Mouse (Mus musculus) limb, embryonic 14.5 days (tissue): ENCODE measurements around the gene Oxsr1. TPM values are rescaled to one million over a fixed set of nuclear protein-coding genes. Genes with fewer than 3 reads are reported as not detected.

Experiments
- ATAC-seq: fragments of 200-750 bp; cut with Nextera tagmentation; 2 replicates; pipeline ENCODE4 v1.8.0; 2017; ENCODE audit warnings: low read depth, moderate number of reproducible peaks, moderate TSS enrichment; ENCODE audit not compliant: low FRiP score
- DNase-seq: peaks from one replicate; pipeline ENCODE4 v3.0.0-alpha.2; 2015; ENCODE audit warnings: low spot score
- H3K27ac ChIP-seq: fragments of 300-500 bp; sonication (generic); replicated peaks from 2 replicates; pipeline ENCODE4 v1.5.1; 2014; ENCODE audit warnings: low read depth, mild to moderate bottlenecking, low read length, moderate library complexity, mixed read lengths
- H3K27me3 ChIP-seq: fragments of 300-500 bp; sonication (generic); 2 replicates; pipeline ENCODE4 v1.6.1; 2014; ENCODE audit warnings: low read length, mixed read lengths; ENCODE audit not compliant: control insufficient read depth, insufficient read depth
- H3K36me3 ChIP-seq: fragments of 300-500 bp; sonication (generic); 2 replicates; pipeline ENCODE4 v1.6.1; 2014; ENCODE audit warnings: mild to moderate bottlenecking, low read length, moderate library complexity, mixed read lengths; ENCODE audit not compliant: control insufficient read depth, insufficient read depth
- H3K4me1 ChIP-seq: fragments of 300-500 bp; sonication (generic); 2 replicates; pipeline ENCODE4 v1.6.1; 2014; ENCODE audit warnings: antibody characterized with exemption, low read length, mixed read lengths; ENCODE audit not compliant: control insufficient read depth, insufficient read depth
- H3K4me2 ChIP-seq: fragments of 300-500 bp; sonication (generic); replicated peaks from 2 replicates; pipeline ENCODE4 v1.6.1; 2014; ENCODE audit warnings: low read depth, mild to moderate bottlenecking, low read length, moderate library complexity; ENCODE audit not compliant: severe bottlenecking
- H3K4me3 ChIP-seq: fragments of 300-500 bp; sonication (generic); replicated peaks from 2 replicates; pipeline ENCODE4 v1.5.1; 2014; ENCODE audit warnings: low read length
- H3K9ac ChIP-seq: fragments of 300-500 bp; sonication (generic); 2 replicates; pipeline ENCODE4 v1.6.1; 2014; ENCODE audit warnings: mild to moderate bottlenecking, low read depth, low read length, moderate library complexity; ENCODE audit not compliant: severe bottlenecking
- H3K9me3 ChIP-seq: fragments of 300-500 bp; sonication (generic); 2 replicates; pipeline ENCODE4 v1.6.1; 2016; ENCODE audit warnings: low read length; ENCODE audit not compliant: control insufficient read depth
- POLR2A ChIP-seq: fragments of 200-500 bp; IDR thresholded peaks from 2 replicates; pipeline ENCODE4 v1.8.0; 2012; ENCODE audit warnings: inconsistent platforms, mild to moderate bottlenecking, moderate library complexity, borderline replicate concordance; ENCODE audit not compliant: insufficient read depth, insufficient read length; ENCODE audit errors: extremely low read depth
- WGBS: fragments of 180-500 bp; shearing (Covaris S2); extraction: QIAGEN DNeasy Blood & Tissue Kit; methylation state at CpG from one replicate; pipeline ENCODE4 v1.1.7; 2014; 5-methylcytosine and 5-hydroxymethylcytosine counted together
- polyA plus RNA-seq, 2 experiments: library from polyadenylated mRNA; depleted of rRNA in 1 of 2; stranded (reverse) in 1 of 2; unstranded in 1 of 2; fragments of >200 nt; fragmentation: Nextera tagmentation in 1 of 2; extraction: Ambion mirVana in 1 of 2; gene quantifications; 2 replicates each; pipeline versions ENCODE4 v1.2.1 to v1.2.3; 2012 to 2014

The Oxsr1 gene
- polyA plus RNA-seq, 2 experiments, result 16.0 to 35.4 TPM

DNA sequence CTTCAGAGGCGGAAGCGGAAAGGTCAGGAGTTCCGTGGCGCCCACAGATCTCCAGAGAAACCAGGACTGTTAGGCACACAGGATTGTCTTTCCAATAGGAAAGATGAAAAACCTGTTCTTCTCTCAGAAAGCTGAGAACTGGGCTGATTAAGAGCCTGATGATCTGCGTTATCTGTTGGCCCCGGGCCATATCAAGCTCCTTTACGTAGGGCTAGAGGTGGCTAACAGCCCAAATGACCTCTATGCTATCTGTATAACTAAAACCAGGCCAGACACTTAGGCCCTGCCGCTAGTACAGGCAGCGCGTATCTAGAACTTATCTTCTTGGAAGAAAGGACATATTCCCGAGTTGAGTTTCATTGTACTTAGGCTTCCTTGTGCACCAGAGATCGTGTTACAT lies 41.0 kb upstream of the Oxsr1 start:
- no peak overlapping the region for H3K4me2 ChIP-seq
- no peak overlapping the region for H3K9ac ChIP-seq
- no peaks in the 10 kb centered on the region for H3K27me3 ChIP-seq
- no peak overlapping the region for H3K27ac ChIP-seq
- no peaks in the 10 kb centered on the region for H3K9me3 ChIP-seq
- no peaks in the 10 kb centered on the region for H3K4me1 ChIP-seq
- no peak overlapping the region for H3K4me3 ChIP-seq
- no peak for ATAC-seq
- 81% methylated on average over 12 of the region's 12 CpGs for WGBS
- no peak for TF ChIP-seq POLR2A
- DNase-seq, result no peak
- peaks cover 11% of the 10 kb centered on the region; the same call in 1 of the 2 replicates for H3K36me3 ChIP-seq

DNA sequence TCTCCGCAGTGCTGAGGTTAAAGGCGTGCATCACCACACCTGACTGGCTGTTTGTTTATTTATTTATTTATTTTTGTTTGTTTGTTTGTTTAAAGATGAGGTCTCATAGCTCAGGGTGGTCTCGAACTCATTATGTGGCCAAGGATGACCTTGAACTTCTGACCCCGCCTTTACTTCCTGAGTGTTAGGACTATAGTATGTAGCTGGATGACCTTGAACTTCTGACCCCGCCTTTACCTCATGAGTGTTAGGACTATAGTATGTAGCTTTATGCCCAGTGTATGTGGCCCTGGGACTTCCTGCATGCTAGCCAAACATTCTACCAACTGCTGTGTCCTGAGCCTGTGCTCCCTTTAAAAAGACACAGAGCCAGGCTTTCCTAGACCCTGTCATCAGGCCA lies 39.2 kb upstream of the Oxsr1 start:
- Histone ChIP-seq H3K4me1 (peaks cover 4% of the 10 kb centered on the region), H3K36me3 (peaks cover 8% of the 10 kb centered on the region; the same call in 1 of the 2 replicates), H3K4me2 (no peak overlapping the region), H3K27ac (no peak overlapping the region), H3K9ac (no peak overlapping the region), H3K4me3 (no peak overlapping the region), H3K9me3 (no peaks in the 10 kb centered on the region), H3K27me3 (no peaks in the 10 kb centered on the region)
- 91% methylated on average over 5 of the region's 5 CpGs for WGBS
- ATAC-seq (no peak), DNase-seq (no peak)
- TF ChIP-seq POLR2A, result no peak

DNA sequence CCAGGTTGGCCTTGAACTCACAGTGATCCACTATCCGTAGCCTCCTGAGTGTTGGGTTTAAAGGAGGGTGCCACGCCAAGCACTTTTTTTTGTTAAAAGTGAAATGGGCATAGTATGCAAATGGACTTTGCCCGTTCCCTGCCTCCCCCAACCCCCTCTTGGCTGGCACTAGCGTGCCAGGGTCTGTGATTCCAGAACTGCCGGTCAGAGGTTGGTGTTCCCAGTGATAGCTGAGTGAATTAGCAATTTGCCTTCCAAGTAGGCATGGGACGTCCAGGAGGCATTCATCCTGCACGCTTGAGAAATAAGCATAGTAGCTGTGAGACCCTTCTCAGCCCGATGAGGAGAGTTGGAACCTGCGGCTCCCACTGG lies 35.8 kb upstream of the Oxsr1 start:
- WGBS, result 44% methylated on average over 9 of the region's 9 CpGs
- TF ChIP-seq POLR2A, result no peak
- H3K27me3 ChIP-seq, result no peaks in the 10 kb centered on the region
- H3K4me2 ChIP-seq, result peak overlapping the region; percentile 81
- no peak overlapping the region for H3K27ac ChIP-seq
- DNase-seq (no peak), ATAC-seq (no peak)
- H3K4me3 ChIP-seq, result peak overlapping the region; percentile 65
- peaks cover 4% of the 10 kb centered on the region for H3K4me1 ChIP-seq
- H3K9me3 ChIP-seq, result no peaks in the 10 kb centered on the region
- H3K9ac ChIP-seq, result peak overlapping the region; percentile 73
- no peaks in the 10 kb centered on the region; the same call in 1 of the 2 replicates for H3K36me3 ChIP-seq

- no peak for TF ChIP-seq POLR2A
- WGBS, result 2% methylated on average over 65 of the region's 65 CpGs
Observed at GRCm38 (mm10) chr9:119357331-119358057, 35.3 kb upstream of the Oxsr1 start, which contains the start of gene Xylb. Gene Xylb (plus strand): TSS chr9:119357381.

GRCm38 (mm10) chr9:119355943-119356342 lies 33.7 kb upstream of the Oxsr1 start:
- WGBS, result 80% methylated on average over 6 of the region's 6 CpGs
- H3K4me3 ChIP-seq, result no peak overlapping the region

More at GRCm38 (mm10) chr9:119357331-119358057, 35.3 kb upstream of the Oxsr1 start, which contains the start of gene Xylb:
- peaks cover 4% of the 10 kb centered on the region for H3K4me1 ChIP-seq
- H3K4me3 ChIP-seq, result peak within 1 kb of the TSS; percentile 65
- no peak within 1 kb of the TSS for H3K27ac ChIP-seq
- no peaks in the 10 kb centered on the region for H3K27me3 ChIP-seq
- peak; percentile 86 for DNase-seq
- peak within 1 kb of the TSS; percentile 81 for H3K4me2 ChIP-seq
- no peaks in the 10 kb centered on the region for H3K9me3 ChIP-seq
- peak within 1 kb of the TSS; percentile 73 for H3K9ac ChIP-seq
- H3K36me3 ChIP-seq, result peaks cover 3% of the 10 kb centered on the region
- peak; percentile 87 for ATAC-seq

More at GRCm38 (mm10) chr9:119355943-119356342, 33.7 kb upstream of the Oxsr1 start:
- TF ChIP-seq POLR2A, result no peak
- ATAC-seq, result no peak
- no peak for DNase-seq
- Histone ChIP-seq H3K9ac (no peak overlapping the region), H3K4me2 (no peak overlapping the region), H3K27me3 (no peaks in the 10 kb centered on the region), H3K36me3 (peaks cover 9% of the 10 kb centered on the region), H3K9me3 (no peaks in the 10 kb centered on the region), H3K4me1 (peaks cover 4% of the 10 kb centered on the region), H3K27ac (no peak overlapping the region)
